28 mouse cellular contexts compared by ENCODE assay signal in genomic region chr11:72336726-72337125, GRCm38 (mm10). TPM values are rescaled to one million over a fixed set of nuclear protein-coding genes. Genes with fewer than 3 reads are reported as not detected.
"Had no signal": no experiment of that assay in that cellular context is flagged by ENCODE, and none has a peak within 500 bp of the region (broad histone marks: within the 10 kb centered on the region; RNA-seq: fewer than 3 reads in every experiment).

No protein-coding gene starts in this region.

- H3K4me2 ChIP-seq: liver, embryonic 13.5 days; midbrain, embryonic 12.5 days had no signal

- ATAC-seq: lung, postnatal 0 days; midbrain, embryonic 16.5 days had no signal

- H3K9me3 ChIP-seq: liver, embryonic 13.5 days; megakaryocyte, embryonic 14.5 days; midbrain, embryonic 12.5 days had no signal

- H3K27ac ChIP-seq: kidney, postnatal 0 days; left cerebral cortex, adult 2 months; liver, embryonic 13.5 days; midbrain, embryonic 12.5 days had no signal

- DNase-seq: kidney, adult 2 months; kidney, postnatal 25 days; layer of hippocampus, postnatal 36 days; liver, embryonic 13.5 days; lung, adult 2 months; thymus, adult 18-20 months; thymus, postnatal 36 days had no signal

- H3K27me3 ChIP-seq: liver, embryonic 13.5 days; midbrain, embryonic 12.5 days had no signal

- H3K4me3 ChIP-seq: left cerebral cortex, adult 2 months; liver, embryonic 13.5 days; megakaryocyte, embryonic 14.5 days; midbrain, embryonic 12.5 days had no signal

- H3K9ac ChIP-seq: liver, embryonic 13.5 days; midbrain, embryonic 12.5 days had no signal

- H3K36me3 ChIP-seq: liver, embryonic 13.5 days; midbrain, embryonic 12.5 days had no signal

- H3K4me1 ChIP-seq: liver, embryonic 13.5 days had no signal

RNA-seq across cellular contexts. Expression of gene Fbxo39, which starts 22.5 kb away (rescaled TPM):
- total RNA-seq: layer of hippocampus, adult 8-10 months; layer of hippocampus, postnatal 10 days; layer of hippocampus, postnatal 36 days; left cerebral cortex, adult 2 months; left cerebral cortex, postnatal 10 days; left cerebral cortex, postnatal 36 days; liver, adult 2 months had no signal
- polyA plus RNA-seq: kidney, embryonic 14.5 days; kidney, postnatal 0 days; large intestine, adult 2 months; limb, embryonic 11.5 days; limb, embryonic 14.5 days; liver, adult 2 months; liver, embryonic 13.5 days; liver, embryonic 16.5 days; lung, postnatal 0 days; midbrain, embryonic 12.5 days; midbrain, embryonic 16.5 days; neural tube, embryonic 11.5 days; neural tube, embryonic 14.5 days; small intestine, adult 2 months; stomach, embryonic 16.5 days had no signal

RNA-seq across cellular contexts. Expression of gene Tekt1, which starts 25.5 kb away (rescaled TPM):
- total RNA-seq: liver, adult 2 months had no signal
- polyA plus RNA-seq: large intestine, adult 2 months; liver, adult 2 months; liver, embryonic 13.5 days; liver, embryonic 16.5 days; small intestine, adult 2 months; spleen, adult 2 months had no signal
